Mouse (Mus musculus) G1E (cell line): ENCODE results near the gene Znfx1. TPM values are rescaled to one million over a fixed set of nuclear protein-coding genes. Genes with fewer than 3 reads are reported as not detected.

Experiments
- ATAC-seq: 2 replicates; pipeline ENCODE4 v1.8.0; 2016; ENCODE audit warnings: mild to moderate bottlenecking; ENCODE audit not compliant: insufficient number of reproducible peaks, poor library complexity, low FRiP score, severe bottlenecking; ENCODE audit errors: extremely low read depth
- DNase-seq: peaks from one replicate; pipeline ENCODE4 v3.0.0; 2012; ENCODE audit warnings: low spot score
- H3K27me3 ChIP-seq: 2 replicates; pipeline ENCODE4 v1.6.1; 2012; ENCODE audit warnings: mild to moderate bottlenecking, low read length, inconsistent platforms; ENCODE audit not compliant: insufficient read depth
- H3K36me3 ChIP-seq: replicated peaks from 2 replicates; pipeline ENCODE3; 2012; ENCODE audit warnings: mild to moderate bottlenecking, inconsistent platforms
- H3K4me1 ChIP-seq: 2 replicates; pipeline ENCODE4 v1.6.1; 2012; ENCODE audit warnings: low read depth, low read length, inconsistent platforms, mixed read lengths; ENCODE audit not compliant: insufficient read depth
- H3K4me3 ChIP-seq: 2 replicates; pipeline ENCODE4 v1.5.1; 2012; ENCODE audit warnings: low read depth, mild to moderate bottlenecking, inconsistent platforms, low read length, moderate library complexity, mixed read lengths
- H3K9me3 ChIP-seq: replicated peaks from 2 replicates; pipeline ENCODE4 v1.6.1; 2012; ENCODE audit warnings: inconsistent platforms
- CTCF ChIP-seq: IDR thresholded peaks from 2 replicates; pipeline ENCODE4 v1.5.1; 2012; ENCODE audit warnings: low read depth, low read length, inconsistent platforms, mixed read lengths
- GATA1 ChIP-seq: IDR thresholded peaks from 2 replicates; pipeline ENCODE4 v1.6.1; 2012; ENCODE audit warnings: borderline replicate concordance, low read length, inconsistent platforms, mixed read lengths
- GATA2 ChIP-seq: IDR thresholded peaks from 2 replicates; pipeline ENCODE4 v1.6.1; 2012; ENCODE audit warnings: low read depth, low read length, inconsistent platforms, borderline replicate concordance
- POLR2AphosphoS5 ChIP-seq: IDR thresholded peaks from 2 replicates; pipeline ENCODE4 v1.6.1; 2012; ENCODE audit warnings: low read depth, low read length, inconsistent platforms; ENCODE audit not compliant: insufficient replicate concordance
- TAL1 ChIP-seq: conservative IDR thresholded peaks from 2 replicates; pipeline ENCODE4 v1.6.1; 2012; ENCODE audit warnings: low read depth, low read length, inconsistent platforms, mixed read lengths
- polyA plus RNA-seq: library from polyadenylated mRNA; stranded (reverse); fragments of >175 nt; gene quantifications from 2 replicates; pipeline ENCODE4 v1.2.3, GENCODE M21; 2012
- total RNA-seq, 2 experiments: library from RNA; stranded (forward) in 1 of 2; stranded (reverse) in 1 of 2; fragments of 200-1000 nt in 1 of 2; fragments of >200 nt in 1 of 2; fragmentation: Nextera tagmentation in 1 of 2; gene quantifications; 2 replicates each; pipeline ENCODE4 v1.2.3; 2014 to 2017

Znfx1 gene
- total and polyA plus RNA-seq, 3 experiments: 4.1 to 21.6 (median 13.5) TPM

- peaks cover 30% of the 10 kb centered on the region for H3K27me3 ChIP-seq
Observed at GRCm38 (mm10) chr2:167074587-167074986, 11.8 kb upstream of the Znfx1 start.

GRCm38 (mm10) chr2:167071641-167072601, 9.1 kb upstream of the Znfx1 start:
- peak; percentile 78 for DNase-seq
- H3K9me3 ChIP-seq: no peaks in the 10 kb centered on the region
- no peaks in the 10 kb centered on the region for H3K36me3 ChIP-seq
- H3K4me1 ChIP-seq: peaks cover 18% of the 10 kb centered on the region
- H3K27me3 ChIP-seq: peaks cover 18% of the 10 kb centered on the region
- ATAC-seq: peak; percentile 70
- H3K4me3 ChIP-seq: peak overlapping the region; percentile 37
- TF ChIP-seq CTCF: peak; percentile 92
- TF ChIP-seq GATA1: no peak

More at GRCm38 (mm10) chr2:167074587-167074986, 11.8 kb upstream of the Znfx1 start:
- Histone ChIP-seq H3K9me3 (no peaks in the 10 kb centered on the region), H3K36me3 (no peaks in the 10 kb centered on the region), H3K4me1 (peaks cover 17% of the 10 kb centered on the region), H3K4me3 (no peak overlapping the region)
- TF ChIP-seq GATA2: no peak
- TF ChIP-seq POLR2AphosphoS5: no peak
- no peak for TF ChIP-seq CTCF
- no peak for TF ChIP-seq TAL1
- TF ChIP-seq GATA1: no peak
- ATAC-seq: no peak
- DNase-seq: no peak

GRCm38 (mm10) chr2:167071266-167071640, 8.4 kb upstream of the Znfx1 start:
- Histone ChIP-seq H3K9me3 (no peaks in the 10 kb centered on the region), H3K4me3 (peak overlapping the region; percentile 37), H3K4me1 (peaks cover 23% of the 10 kb centered on the region), H3K27me3 (peaks cover 17% of the 10 kb centered on the region), H3K36me3 (peaks cover 3% of the 10 kb centered on the region)
- TF ChIP-seq TAL1 (no peak), GATA2 (no peak), GATA1 (no peak), CTCF (no peak), POLR2AphosphoS5 (no peak)
- DNase-seq (no peak), ATAC-seq (no peak)

- Histone ChIP-seq H3K4me3 (no peak overlapping the region), H3K9me3 (no peaks in the 10 kb centered on the region), H3K36me3 (peaks cover 11% of the 10 kb centered on the region), H3K27me3 (peaks cover 17% of the 10 kb centered on the region), H3K4me1 (peaks cover 31% of the 10 kb centered on the region)
- DNase-seq (no peak), ATAC-seq (no peak)
- TF ChIP-seq TAL1 (no peak), GATA2 (no peak), CTCF (no peak), GATA1 (no peak), POLR2AphosphoS5 (no peak)
Observed at GRCm38 (mm10) chr2:167070341-167070740, 7.5 kb upstream of the Znfx1 start.

DNA sequence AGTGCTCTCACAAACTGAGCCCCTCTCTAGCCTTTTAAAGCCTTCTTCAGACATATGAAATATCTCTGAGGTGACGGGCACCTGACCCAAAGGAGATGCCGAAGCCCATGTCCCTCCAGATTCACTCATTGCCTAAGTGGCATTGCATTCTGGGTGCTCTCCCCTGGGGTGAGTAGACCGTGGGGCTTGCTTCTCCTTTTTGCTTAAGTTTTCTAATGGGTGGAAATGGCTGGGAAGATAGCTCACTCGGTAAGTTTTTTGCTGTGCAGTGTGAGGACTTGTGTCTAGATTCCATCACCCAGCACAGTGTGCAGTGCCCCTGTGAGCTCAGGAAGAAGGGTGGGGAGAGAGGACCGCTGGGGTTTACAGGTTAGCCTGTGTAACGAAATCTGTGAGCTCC, 4.8 kb upstream of the Znfx1 start:
- peaks cover 40% of the 10 kb centered on the region for H3K4me1 ChIP-seq
- DNase-seq (no peak), ATAC-seq (no peak)

GRCm38 (mm10) chr2:167066528-167067516, 4.0 kb upstream of the Znfx1 start:
- H3K4me3 ChIP-seq: no peak overlapping the region; the same call in 1 of the 2 replicates
- peaks cover 38% of the 10 kb centered on the region for H3K4me1 ChIP-seq
- TF ChIP-seq CTCF (no peak), POLR2AphosphoS5 (no peak), GATA2 (no peak), GATA1 (no peak), TAL1 (no peak)
- H3K9me3 ChIP-seq: no peaks in the 10 kb centered on the region
- ATAC-seq (no peak), DNase-seq (no peak)
- peaks cover 15% of the 10 kb centered on the region for H3K27me3 ChIP-seq
- H3K36me3 ChIP-seq: peaks cover 30% of the 10 kb centered on the region

More for the DNA sequence above, 4.8 kb upstream of the Znfx1 start:
- TF ChIP-seq POLR2AphosphoS5: 0 out of 2 replicates have a peak, but pooled peaks have one; percentile 66
- no peak for TF ChIP-seq GATA2
- H3K9me3 ChIP-seq: no peaks in the 10 kb centered on the region
- H3K4me3 ChIP-seq: no peak overlapping the region
- peaks cover 15% of the 10 kb centered on the region for H3K27me3 ChIP-seq
- peaks cover 30% of the 10 kb centered on the region for H3K36me3 ChIP-seq
